14 mouse cellular contexts compared by ENCODE assay signal in the genomic region with DNA sequence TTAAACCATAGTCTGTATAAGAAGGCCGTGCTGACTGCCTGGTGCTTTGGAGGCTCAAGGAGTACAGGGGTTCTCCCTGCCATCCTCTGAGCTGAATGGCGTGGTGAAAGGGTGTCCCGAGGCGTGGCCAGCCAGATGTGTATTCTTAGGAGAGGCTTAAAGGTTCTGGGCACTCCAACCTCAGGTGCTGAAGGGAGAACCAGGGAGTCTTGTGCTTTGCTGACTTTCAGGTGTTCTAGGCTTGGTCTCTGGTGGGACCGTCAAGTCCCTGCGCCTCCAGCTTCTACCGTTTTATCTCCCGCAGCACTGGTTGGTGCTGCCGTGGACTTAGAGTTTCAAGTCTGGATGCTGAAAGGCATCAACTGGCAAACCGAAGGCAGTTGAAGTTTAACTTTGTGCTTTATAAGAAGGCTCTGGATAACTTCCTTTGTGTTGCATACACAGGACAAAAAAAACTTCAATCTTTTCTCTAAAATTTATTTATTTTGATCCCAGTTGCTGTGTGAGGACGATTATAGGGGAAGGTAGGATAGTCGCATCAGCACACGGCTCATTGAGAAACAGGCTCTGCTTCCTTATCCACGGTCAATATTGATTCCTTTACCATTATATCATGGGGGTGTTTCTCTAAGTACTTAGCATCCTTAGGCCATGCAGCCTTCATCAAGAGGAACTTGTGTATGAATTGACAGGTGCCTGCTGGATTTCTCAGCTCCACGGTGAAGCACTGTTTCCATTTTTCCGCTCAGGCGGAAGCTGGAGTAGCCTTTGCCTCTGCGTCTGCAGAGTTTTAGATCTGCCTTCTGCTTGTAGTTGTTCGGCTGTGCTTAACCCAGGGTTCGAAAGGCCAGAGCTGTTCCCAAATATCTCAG.
A peak's percentile ranks its signal among the peaks of the same experiment; 100 is the strongest.
DNase-seq lines count a peak whose midpoint lies in the region; ATAC-seq lines count a peak whose summit lies in the region.
"Had no signal": no experiment of that assay in that cellular context is flagged by ENCODE, and none has a peak within 500 bp of the region (broad histone marks: within the 10 kb centered on the region; RNA-seq: fewer than 3 reads in every experiment).

No protein-coding gene starts in this region.

- no peak overlapping the region for H3K27ac ChIP-seq in heart, embryonic 10.5 days
- H3K27ac ChIP-seq in lung, embryonic 15.5 days: no peak overlapping the region
- H3K27ac ChIP-seq in intestine, embryonic 16.5 days (ENCODE audit: low read length): no peak overlapping the region
- H3K27ac ChIP-seq in stomach, embryonic 15.5 days: no peak overlapping the region
- H3K27ac ChIP-seq: limb, embryonic 12.5 days had no signal

- peak overlapping the region; percentile 51 for H3K4me2 ChIP-seq in lung, embryonic 15.5 days
- peak overlapping the region; percentile 53 for H3K4me2 ChIP-seq in intestine, embryonic 16.5 days (ENCODE audit: low read depth, low read length)
- H3K4me2 ChIP-seq in stomach, embryonic 15.5 days: peak overlapping the region; percentile 37
- H3K4me2 ChIP-seq: limb, embryonic 12.5 days had no signal

- WGBS in heart, embryonic 10.5 days: 76% methylated on average over 20 of the region's 20 CpGs
- WGBS in lung, embryonic 15.5 days: 67% methylated on average over 20 of the region's 20 CpGs
- WGBS in intestine, embryonic 16.5 days: 61% methylated on average over 20 of the region's 20 CpGs
- WGBS in stomach, embryonic 15.5 days: 69% methylated on average over 20 of the region's 20 CpGs

- no peaks in the 10 kb centered on the region for H3K9me3 ChIP-seq in heart, embryonic 10.5 days
- H3K9me3 ChIP-seq in lung, embryonic 15.5 days: no peaks in the 10 kb centered on the region
- no peaks in the 10 kb centered on the region for H3K9me3 ChIP-seq in intestine, embryonic 16.5 days (ENCODE audit: control insufficient read depth, low read length)
- H3K9me3 ChIP-seq in stomach, embryonic 15.5 days: no peaks in the 10 kb centered on the region
- H3K9me3 ChIP-seq: limb, embryonic 12.5 days had no signal

- H3K4me3 ChIP-seq in heart, embryonic 10.5 days: no peak overlapping the region
- H3K4me3 ChIP-seq in lung, embryonic 15.5 days: peak overlapping the region; percentile 5; the same call in 1 of the 2 replicates
- 0 out of 2 replicates have a peak overlapping the region, but pooled peaks have one; percentile 8 for H3K4me3 ChIP-seq in intestine, embryonic 16.5 days (ENCODE audit: low read length)
- H3K4me3 ChIP-seq in stomach, embryonic 15.5 days (replicated peaks): no peak overlapping the region
- H3K4me3 ChIP-seq: limb, embryonic 12.5 days had no signal

- peak; percentile 35 for DNase-seq in heart, embryonic 10.5 days (ENCODE audit: low spot score)
- no peak for DNase-seq in heart, postnatal 4 days
- no peak for DNase-seq in lung, postnatal 14 days
- DNase-seq in cerebellum, adult 8-10 months: no peak
- DNase-seq in frontal cortex, postnatal 14 days (ENCODE audit: low spot score in 2 of 2): no peak
- DNase-seq: cerebellum, adult 11 months; gastrocnemius, postnatal 10 days; kidney, adult 9 months; midbrain, embryonic 14.5 days had no signal

- no peak overlapping the region for H3K9ac ChIP-seq in lung, embryonic 15.5 days
- 0 out of 2 replicates have a peak overlapping the region, but pooled peaks have one; percentile 21 for H3K9ac ChIP-seq in intestine, embryonic 16.5 days (ENCODE audit: low read depth, low read length)
- no peak overlapping the region for H3K9ac ChIP-seq in stomach, embryonic 15.5 days
- H3K9ac ChIP-seq: limb, embryonic 12.5 days had no signal

- peaks cover 5% of the 10 kb centered on the region; the same call in 1 of the 2 replicates for H3K27me3 ChIP-seq in heart, embryonic 10.5 days (ENCODE audit: insufficient read depth, poor library complexity, severe bottlenecking)
- H3K27me3 ChIP-seq in lung, embryonic 15.5 days: no peaks in the 10 kb centered on the region
- no peaks in the 10 kb centered on the region for H3K27me3 ChIP-seq in intestine, embryonic 16.5 days (replicated peaks; ENCODE audit: control insufficient read depth, insufficient read depth, low read length)
- H3K27me3 ChIP-seq in stomach, embryonic 15.5 days (replicated peaks): no peaks in the 10 kb centered on the region
- H3K27me3 ChIP-seq: CH12.LX; limb, embryonic 12.5 days had no signal

- no peaks in the 10 kb centered on the region; the same call in 1 of the 2 replicates for H3K36me3 ChIP-seq in heart, embryonic 10.5 days
- H3K36me3 ChIP-seq in lung, embryonic 15.5 days: no peaks in the 10 kb centered on the region
- H3K36me3 ChIP-seq in intestine, embryonic 16.5 days (ENCODE audit: control insufficient read depth, insufficient read depth, low read length): no peaks in the 10 kb centered on the region
- H3K36me3 ChIP-seq in stomach, embryonic 15.5 days: no peaks in the 10 kb centered on the region
- H3K36me3 ChIP-seq: limb, embryonic 12.5 days had no signal

- peaks cover 33% of the 10 kb centered on the region for H3K4me1 ChIP-seq in heart, embryonic 10.5 days
- H3K4me1 ChIP-seq in lung, embryonic 15.5 days: peaks cover 61% of the 10 kb centered on the region
- H3K4me1 ChIP-seq in intestine, embryonic 16.5 days (ENCODE audit: control insufficient read depth, insufficient read depth, low read length): peaks cover 23% of the 10 kb centered on the region
- peaks cover 12% of the 10 kb centered on the region; the same call in 1 of the 2 replicates for H3K4me1 ChIP-seq in stomach, embryonic 15.5 days

- no peak for ATAC-seq in lung, embryonic 15.5 days (ENCODE audit: borderline replicate concordance, extremely low read depth, low FRiP score, low TSS enrichment)
- ATAC-seq in intestine, embryonic 16.5 days: no peak
- ATAC-seq in stomach, embryonic 15.5 days (ENCODE audit: insufficient read depth, low FRiP score, low read depth): no peak

Comparison
In these comparisons a context has a peak if more than half of its experiments do, and no peak if none do; other contexts are left out.
1. H3K4me3 ChIP-seq: peak in lung, embryonic 15.5 days (single experiment) and intestine, embryonic 16.5 days (single experiment); none in heart, embryonic 10.5 days (single experiment) and stomach, embryonic 15.5 days (single experiment).
2. Peak in every context shown above with its lines, with median percentiles within 50 percentile points of each other: H3K4me2 ChIP-seq.